Mouse (Mus musculus) frontal cortex, postnatal 10 days (tissue): Measurements from ENCODE around the gene Ano1.

ENCODE experiments used
- DNase-seq, 2 experiments: peaks; one replicate each; pipeline ENCODE4 v3.0.0; 2022; ENCODE audit warnings: low spot score in 2 of 2, mixed read lengths in 1 of 2

The Ano1 gene

GRCm38 (mm10) chr7:144696764-144697704 lies 54.7 kb downstream of the Ano1 start:
- DNase-seq: no peak

GRCm38 (mm10) chr7:144689855-144690254 lies 61.9 kb downstream of the Ano1 start:
- DNase-seq: no peak

- DNase-seq: no peak
Measured at GRCm38 (mm10) chr7:144689136-144689535, 62.6 kb downstream of the Ano1 start.

GRCm38 (mm10) chr7:144687663-144688381 lies 64.0 kb downstream of the Ano1 start:
- DNase-seq: no peak

GRCm38 (mm10) chr7:144684947-144685346 lies 66.8 kb downstream of the Ano1 start:
- no peak for DNase-seq

- DNase-seq: peak; percentile 19 to 27
Measured at GRCm38 (mm10) chr7:144684467-144684866, 67.3 kb downstream of the Ano1 start.

GRCm38 (mm10) chr7:144680096-144680495 lies 71.7 kb downstream of the Ano1 start:
- DNase-seq: no peak

GRCm38 (mm10) chr7:144678241-144679030 lies 73.3 kb downstream of the Ano1 start:
- no peak for DNase-seq

GRCm38 (mm10) chr7:144677341-144678086 lies 74.3 kb downstream of the Ano1 start:
- DNase-seq: no peak

- DNase-seq: no peak
Measured at GRCm38 (mm10) chr7:144675632-144676031, 76.1 kb downstream of the Ano1 start.

GRCm38 (mm10) chr7:144669895-144670294 lies 81.9 kb downstream of the Ano1 start:
- no peak for DNase-seq

GRCm38 (mm10) chr7:144668603-144669278 lies 83.0 kb downstream of the Ano1 start:
- no peak for DNase-seq

- DNase-seq: no peak
Measured at GRCm38 (mm10) chr7:144667091-144667490, 84.7 kb downstream of the Ano1 start.

GRCm38 (mm10) chr7:144665585-144665984 lies 86.2 kb downstream of the Ano1 start:
- DNase-seq: no peak

- no peak for DNase-seq
Measured at GRCm38 (mm10) chr7:144663566-144663965, 88.2 kb downstream of the Ano1 start.

- DNase-seq: no peak
Measured at GRCm38 (mm10) chr7:144656261-144656967, 95.4 kb downstream of the Ano1 start.

- peak; percentile 73 to 82 for DNase-seq
Measured at GRCm38 (mm10) chr7:144653681-144654425, 97.9 kb downstream of the Ano1 start.

- no peak for DNase-seq
Measured at GRCm38 (mm10) chr7:144647547-144647946, 104.2 kb downstream of the Ano1 start.

GRCm38 (mm10) chr7:144640817-144641216 lies 111.0 kb downstream of the Ano1 start:
- DNase-seq: no peak
